Mouse (Mus musculus) myocyte (in vitro differentiated cells): ENCODE results near the gene Ociad2.

ENCODE experiments used
- POLR2A ChIP-seq: IDR thresholded peaks from one replicate; pipeline ENCODE4 v1.6.1; 2011; ENCODE audit warnings: low read depth, mild to moderate bottlenecking, control low read depth, moderate library complexity; ENCODE audit not compliant: insufficient read length
- POLR2AphosphoS2 ChIP-seq: IDR thresholded peaks from one replicate; pipeline ENCODE4 v1.6.1; 2011; ENCODE audit warnings: low read depth, control low read depth; ENCODE audit not compliant: insufficient read length
- TCF12 ChIP-seq: IDR thresholded peaks from one replicate; pipeline ENCODE4 v1.6.1; 2011; ENCODE audit warnings: mild to moderate bottlenecking, control low read depth; ENCODE audit not compliant: poor library complexity, insufficient read depth, severe bottlenecking
- TCF3 ChIP-seq: IDR thresholded peaks from one replicate; pipeline ENCODE4 v1.6.1; 2011; ENCODE audit warnings: low read depth, control low read depth; ENCODE audit not compliant: insufficient read length
- USF1 ChIP-seq: IDR thresholded peaks from one replicate; pipeline ENCODE4 v1.6.1; 2011; ENCODE audit warnings: low read depth, mild to moderate bottlenecking, control low read depth, moderate library complexity

DNA sequence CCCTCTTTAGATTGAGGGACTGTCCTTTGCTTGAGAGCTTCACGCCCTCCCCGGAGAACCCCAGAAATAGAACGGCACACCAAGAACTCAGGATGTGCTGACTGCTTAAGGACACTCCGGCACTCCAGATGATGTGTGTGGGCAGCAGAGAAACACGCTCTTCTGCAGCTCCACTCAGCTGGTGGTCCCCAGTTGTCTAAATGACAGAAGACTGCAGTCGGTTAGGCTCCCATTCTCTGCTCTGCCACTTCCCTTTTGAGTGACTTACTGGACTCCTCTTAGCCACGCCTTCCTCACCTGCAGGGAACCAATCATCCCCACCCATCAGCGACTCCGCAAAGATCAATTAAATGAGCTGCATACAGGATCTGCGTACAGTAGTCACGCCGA lies 18.9 kb upstream of the Ociad2 start:
- TF ChIP-seq TCF12 = no peak
- TF ChIP-seq POLR2A = no peak
- no peak for TF ChIP-seq USF1
- no peak for TF ChIP-seq TCF3
- TF ChIP-seq POLR2AphosphoS2 = no peak
